Comparison of ENCODE assay signal across 26 mouse cellular contexts in the genomic region with DNA sequence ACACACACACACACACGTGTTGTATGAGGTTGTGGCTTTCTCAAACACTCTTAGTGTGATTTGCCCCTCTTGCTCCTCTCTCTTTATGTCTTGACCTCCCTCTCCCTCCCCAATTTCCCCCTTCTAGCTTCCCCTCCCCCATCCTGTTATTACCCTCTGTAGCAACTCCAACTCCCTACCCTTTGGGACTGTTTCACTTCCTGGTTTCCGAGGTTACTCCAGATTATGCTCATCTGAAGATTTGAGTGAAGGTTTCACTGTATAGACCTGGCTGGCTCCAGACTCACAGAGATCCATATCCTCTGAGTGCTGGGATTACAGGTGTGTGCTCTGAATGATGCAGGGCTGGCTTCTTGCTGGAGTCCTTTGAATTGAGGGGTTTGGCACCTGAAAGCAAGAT. TPM values are rescaled to one million over a fixed set of nuclear protein-coding genes. Genes with fewer than 3 reads are reported as not detected.
"Had no signal": no experiment of that assay in that cellular context is flagged by ENCODE, and none has a peak within 500 bp of the region (broad histone marks: within the 10 kb centered on the region; RNA-seq: fewer than 3 reads in every experiment).

No protein-coding gene starts in this region.

- H3K9ac ChIP-seq: kidney, embryonic 15.5 days; limb, embryonic 13.5 days; liver, embryonic 12.5 days; lung, embryonic 14.5 days; midbrain, embryonic 12.5 days; midbrain, embryonic 15.5 days; neural tube, embryonic 13.5 days had no signal

- H3K9me3 ChIP-seq: kidney, embryonic 15.5 days; limb, embryonic 10.5 days; limb, embryonic 13.5 days; liver, embryonic 12.5 days; midbrain, embryonic 12.5 days; midbrain, embryonic 15.5 days; neural tube, embryonic 13.5 days had no signal

- H3K4me2 ChIP-seq: kidney, embryonic 15.5 days; limb, embryonic 13.5 days; liver, embryonic 12.5 days; lung, embryonic 14.5 days; midbrain, embryonic 12.5 days; midbrain, embryonic 15.5 days; neural tube, embryonic 13.5 days had no signal

- H3K36me3 ChIP-seq: kidney, embryonic 15.5 days; limb, embryonic 10.5 days; limb, embryonic 13.5 days; liver, embryonic 12.5 days; midbrain, embryonic 12.5 days; midbrain, embryonic 15.5 days; neural tube, embryonic 13.5 days had no signal

- H3K27ac ChIP-seq: kidney, embryonic 15.5 days; limb, embryonic 10.5 days; limb, embryonic 13.5 days; liver, embryonic 12.5 days; midbrain, embryonic 12.5 days; midbrain, embryonic 15.5 days; neural tube, embryonic 13.5 days had no signal

- H3K27me3 ChIP-seq: kidney, embryonic 15.5 days; limb, embryonic 13.5 days; liver, embryonic 12.5 days; midbrain, embryonic 12.5 days; midbrain, embryonic 15.5 days; neural tube, embryonic 13.5 days had no signal

- H3K4me3 ChIP-seq: kidney, embryonic 15.5 days; limb, embryonic 10.5 days; limb, embryonic 13.5 days; liver, embryonic 12.5 days; midbrain, embryonic 12.5 days; midbrain, embryonic 15.5 days; myocyte; neural tube, embryonic 13.5 days had no signal

- ATAC-seq: liver, embryonic 12.5 days; midbrain, embryonic 15.5 days had no signal

- H3K4me1 ChIP-seq: kidney, embryonic 15.5 days; limb, embryonic 10.5 days; limb, embryonic 13.5 days; liver, embryonic 12.5 days; midbrain, embryonic 12.5 days; midbrain, embryonic 15.5 days; neural tube, embryonic 13.5 days had no signal

- DNase-seq: kidney, adult 11 months; kidney, adult 8-10 months; kidney, postnatal 10 days; kidney, postnatal 4 days; lung, embryonic 14.5 days; lung, postnatal 10 days; lung, postnatal 36 days; thymus, postnatal 36 days had no signal

RNA-seq across cellular contexts. Expression of a gene that starts 21.1 kb away (rescaled TPM):
- total RNA-seq: layer of hippocampus, adult 18-20 months; layer of hippocampus, postnatal 14 days; left cerebral cortex, postnatal 25 days; neutrophil, adult 5-6 weeks had no signal
- polyA plus RNA-seq: intestine, embryonic 14.5 days; kidney, embryonic 15.5 days; limb, embryonic 10.5 days; limb, embryonic 13.5 days; liver, embryonic 12.5 days; liver, embryonic 16.5 days; lung, embryonic 14.5 days; midbrain, embryonic 12.5 days; midbrain, embryonic 15.5 days; myocyte; small intestine, adult 2 months; spleen, adult 2 months; thymus, postnatal 0 days; urinary bladder, adult 2 months had no signal

RNA-seq across cellular contexts. Expression of a gene that starts 26.9 kb away (rescaled TPM):
- total RNA-seq: layer of hippocampus, adult 18-20 months; layer of hippocampus, postnatal 14 days; left cerebral cortex, postnatal 25 days; neutrophil, adult 5-6 weeks had no signal
- polyA plus RNA-seq: intestine, embryonic 14.5 days; kidney, embryonic 15.5 days; limb, embryonic 10.5 days; limb, embryonic 13.5 days; liver, embryonic 12.5 days; liver, embryonic 16.5 days; lung, embryonic 14.5 days; midbrain, embryonic 12.5 days; midbrain, embryonic 15.5 days; myocyte; neural tube, embryonic 13.5 days; small intestine, adult 2 months; thymus, postnatal 0 days had no signal
